Mouse (Mus musculus) ES-E14 (cell line): ENCODE measurements at regions not wholly inside any gene's neighbourhood (a gene's known extent, or its start where the extent isn't known, plus 50 kb on each side); places are given as distances from the start of the nearest gene placed in this dataset.

Source experiments
- DNase-seq: peaks from one replicate; pipeline ENCODE4 v3.0.0-alpha.2; 2013; ENCODE audit warnings: low read depth, low spot score
- H3K27ac ChIP-seq: 2 replicates; pipeline ENCODE4 v1.5.1; 2012; ENCODE audit warnings: low read depth, mild to moderate bottlenecking, low read length, moderate library complexity, mixed read lengths; ENCODE audit not compliant: poor library complexity, insufficient read depth, severe bottlenecking
- H3K36me3 ChIP-seq: 2 replicates; pipeline ENCODE4 v1.6.1; 2012; ENCODE audit warnings: mild to moderate bottlenecking, low read length, moderate library complexity, mixed read lengths; ENCODE audit not compliant: control insufficient read depth, poor library complexity, insufficient read depth, severe bottlenecking
- H3K4me1 ChIP-seq, 2 experiments: fragments of 150-350 bp in 1 of 2; sonication (generic) in 1 of 2; 2 replicates each; pipeline ENCODE4 v1.6.1; 2012; ENCODE audit warnings: low read length in 2 of 2, mild to moderate bottlenecking in 1 of 2, mixed read lengths in 1 of 2; ENCODE audit not compliant: control insufficient read depth in 2 of 2, insufficient read depth in 2 of 2, poor library complexity in 1 of 2
- H3K4me3 ChIP-seq, 2 experiments: fragments of 150-350 bp in 1 of 2; sonication (generic) in 1 of 2; 2 replicates each; pipeline ENCODE4 v1.5.1; 2012; ENCODE audit warnings: low read length in 2 of 2, low read depth in 1 of 2, mild to moderate bottlenecking in 1 of 2, mixed read lengths in 1 of 2; ENCODE audit not compliant: insufficient read depth in 1 of 2, poor library complexity in 1 of 2, severe bottlenecking in 1 of 2
- H3K9ac ChIP-seq: 2 replicates; pipeline ENCODE4 v1.6.1; 2012; ENCODE audit warnings: low read depth, mild to moderate bottlenecking, low read length, mixed read lengths; ENCODE audit not compliant: poor library complexity, insufficient read depth, severe bottlenecking
- H3K9me3 ChIP-seq: fragments of 150-350 bp; sonication (generic); 2 replicates; pipeline ENCODE4 v1.6.1; 2012; ENCODE audit warnings: low read depth, mild to moderate bottlenecking, low read length; ENCODE audit not compliant: control insufficient read depth, insufficient read depth
- CHD2 ChIP-seq: IDR thresholded peaks from 2 replicates; pipeline ENCODE4 v1.6.1; 2014; ENCODE audit warnings: mild to moderate bottlenecking, low read depth, low read length, inconsistent platforms
- HCFC1 ChIP-seq: IDR thresholded peaks from 2 replicates; pipeline ENCODE4 v1.6.1; 2012; ENCODE audit warnings: low read length, inconsistent platforms, borderline replicate concordance; ENCODE audit not compliant: insufficient read depth
- MAFK ChIP-seq: IDR thresholded peaks from 2 replicates; pipeline ENCODE4 v1.6.1; 2014; ENCODE audit warnings: mild to moderate bottlenecking, low read depth, low read length, inconsistent platforms; ENCODE audit not compliant: insufficient read depth
- ZC3H11A ChIP-seq: IDR thresholded peaks from 2 replicates; pipeline ENCODE4 v1.6.1; 2012; ENCODE audit warnings: low read depth, mild to moderate bottlenecking, inconsistent platforms, low read length, borderline replicate concordance
- ZNF384 ChIP-seq: IDR thresholded peaks from 2 replicates; pipeline ENCODE4 v1.6.1; 2012; ENCODE audit warnings: low read depth, low read length, inconsistent platforms
- in situ Hi-C, 2 experiments: fragments of 600-800 bp; cut with MboI; formaldehyde crosslinking; loops; one replicate each; pipeline ENCODE4 v1.15.1; 2025; ENCODE audit warnings: low sequenced_read_pairs in 2 of 2, inconsistent platforms in 1 of 2; ENCODE audit not compliant: unreplicated experiment in 2 of 2

DNA sequence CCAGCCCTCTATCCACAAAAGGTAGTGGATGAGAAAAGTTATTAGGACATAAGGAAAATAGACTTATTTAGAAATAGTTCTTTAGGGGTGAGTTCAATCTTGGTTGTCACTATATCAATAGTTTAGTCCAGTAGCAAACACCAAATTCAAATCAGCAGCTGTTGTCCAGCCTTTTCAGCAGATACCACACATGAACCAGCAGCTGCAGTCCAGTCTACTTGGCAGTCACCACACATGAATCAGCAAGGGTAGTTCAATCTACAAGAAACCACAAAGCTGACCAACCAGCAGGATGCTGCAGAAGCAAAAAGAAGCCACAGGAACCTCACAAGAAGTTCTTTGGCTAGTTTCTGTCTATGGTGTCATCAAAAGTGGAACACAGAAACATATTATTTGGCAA, 234.8 kb upstream of the Slc10a2 start:
- in situ Hi-C loops, result no loop called here
- H3K4me1 ChIP-seq, result no peaks in the 10 kb centered on the region

DNA sequence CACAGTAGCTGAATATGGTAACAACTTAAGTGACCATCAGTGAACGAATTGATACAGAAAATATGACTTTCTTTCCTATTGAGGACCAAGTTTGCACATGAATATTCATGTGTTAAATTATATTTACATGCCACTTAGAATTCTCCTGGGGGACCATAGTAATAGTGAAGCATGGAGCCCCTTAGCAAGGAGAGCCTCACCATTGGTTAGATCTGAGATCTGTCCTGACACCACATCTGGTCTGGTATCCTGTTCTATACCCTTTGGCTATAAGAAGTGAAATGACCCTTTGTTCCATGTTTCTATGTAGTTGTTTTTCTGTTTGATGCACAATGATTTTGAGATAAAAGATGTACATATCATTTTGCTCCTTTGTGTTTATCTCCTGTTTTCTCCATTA, 209.4 kb upstream of the Slc10a2 start:
- DNase-seq, result no peak
- Histone ChIP-seq H3K9ac (no peak overlapping the region), H3K9me3 (no peaks in the 10 kb centered on the region), H3K36me3 (no peaks in the 10 kb centered on the region), H3K4me3 (no peak overlapping the region), H3K4me1 (no peaks in the 10 kb centered on the region), H3K27ac (no peak overlapping the region)
- in situ Hi-C loops, result no loop called here
- TF ChIP-seq CHD2 (no peak), ZC3H11A (no peak), ZNF384 (no peak), MAFK (no peak), HCFC1 (no peak)

More for the DNA sequence above, 234.8 kb upstream of the Slc10a2 start:
- H3K9ac ChIP-seq, result no peak overlapping the region
- no peaks in the 10 kb centered on the region for H3K36me3 ChIP-seq
- H3K4me3 ChIP-seq, result no peak overlapping the region
- H3K27ac ChIP-seq, result no peak overlapping the region
- no peak for DNase-seq
- H3K9me3 ChIP-seq, result no peaks in the 10 kb centered on the region
- no peak for TF ChIP-seq ZC3H11A
- no peak for TF ChIP-seq ZNF384
- TF ChIP-seq CHD2, result no peak
- no peak for TF ChIP-seq MAFK
- no peak for TF ChIP-seq HCFC1

GRCm38 (mm10) chr8:5299982-5300381, 194.8 kb upstream of the Slc10a2 start:
- no peak overlapping the region for H3K9ac ChIP-seq
- in situ Hi-C loops, result no loop called here
- TF ChIP-seq ZNF384, result no peak
- no peak for TF ChIP-seq HCFC1
- TF ChIP-seq CHD2, result no peak
- no peak for TF ChIP-seq MAFK
- no peak for TF ChIP-seq ZC3H11A
- no peaks in the 10 kb centered on the region for H3K36me3 ChIP-seq
- H3K9me3 ChIP-seq, result no peaks in the 10 kb centered on the region
- DNase-seq, result no peak
- no peak overlapping the region for H3K4me3 ChIP-seq
- no peak overlapping the region for H3K27ac ChIP-seq
- no peaks in the 10 kb centered on the region for H3K4me1 ChIP-seq

DNA sequence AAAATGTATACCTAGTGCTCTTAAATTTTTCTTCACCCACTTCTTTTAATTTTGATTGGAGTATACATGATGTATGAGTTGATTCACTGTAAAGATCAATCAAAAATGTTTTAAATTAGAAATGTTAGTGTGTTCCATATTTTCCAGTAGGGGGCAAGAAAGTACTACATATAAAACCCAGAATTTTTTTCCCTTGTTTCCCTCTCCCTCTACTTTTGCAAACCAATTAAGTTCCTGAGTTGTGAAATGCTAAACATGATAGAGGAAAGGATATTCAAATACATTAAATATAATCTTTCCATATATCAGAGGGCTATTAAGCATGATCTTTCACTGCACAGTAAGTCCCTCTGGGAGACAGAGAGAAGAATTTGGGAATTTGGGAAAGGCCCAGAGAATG, 192.0 kb upstream of the Slc10a2 start:
- in situ Hi-C loops, result no loop called here
- Histone ChIP-seq H3K4me3 (no peak overlapping the region), H3K4me1 (no peaks in the 10 kb centered on the region), H3K27ac (no peak overlapping the region), H3K36me3 (no peaks in the 10 kb centered on the region), H3K9ac (no peak overlapping the region), H3K9me3 (no peaks in the 10 kb centered on the region)
- TF ChIP-seq MAFK (no peak), CHD2 (no peak), ZNF384 (no peak), ZC3H11A (no peak), HCFC1 (no peak)
- no peak for DNase-seq

DNA sequence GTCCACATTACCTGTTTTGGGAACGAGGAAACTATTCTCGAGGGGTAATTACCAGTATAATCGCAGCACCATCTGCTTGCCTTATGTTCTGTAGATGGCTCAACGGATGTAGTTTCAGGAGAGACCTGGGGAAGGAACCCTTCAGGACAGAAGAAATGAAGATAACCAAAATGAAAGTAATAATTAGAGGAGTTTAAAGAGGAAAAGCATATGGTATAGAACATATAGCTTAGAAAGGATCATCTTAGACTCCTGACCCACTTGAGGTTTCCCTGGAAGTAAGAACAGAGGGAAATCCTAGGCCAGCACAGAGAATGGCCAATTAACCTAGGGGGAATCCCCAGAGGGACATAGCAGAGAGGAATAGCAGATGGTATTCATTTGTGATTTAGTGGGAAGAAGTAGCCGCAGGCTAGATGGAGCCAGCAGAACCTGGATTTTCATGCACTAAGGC, 180.6 kb upstream of the Slc10a2 start:
- no peaks in the 10 kb centered on the region for H3K36me3 ChIP-seq
- in situ Hi-C loops, result no loop called here
- H3K27ac ChIP-seq, result no peak overlapping the region
- no peak overlapping the region for H3K9ac ChIP-seq
- H3K9me3 ChIP-seq, result no peaks in the 10 kb centered on the region
- no peaks in the 10 kb centered on the region for H3K4me1 ChIP-seq
- H3K4me3 ChIP-seq, result no peak overlapping the region
- no peak for DNase-seq
- TF ChIP-seq CHD2 (no peak), ZC3H11A (no peak), HCFC1 (no peak)
